In the genomic region with DNA sequence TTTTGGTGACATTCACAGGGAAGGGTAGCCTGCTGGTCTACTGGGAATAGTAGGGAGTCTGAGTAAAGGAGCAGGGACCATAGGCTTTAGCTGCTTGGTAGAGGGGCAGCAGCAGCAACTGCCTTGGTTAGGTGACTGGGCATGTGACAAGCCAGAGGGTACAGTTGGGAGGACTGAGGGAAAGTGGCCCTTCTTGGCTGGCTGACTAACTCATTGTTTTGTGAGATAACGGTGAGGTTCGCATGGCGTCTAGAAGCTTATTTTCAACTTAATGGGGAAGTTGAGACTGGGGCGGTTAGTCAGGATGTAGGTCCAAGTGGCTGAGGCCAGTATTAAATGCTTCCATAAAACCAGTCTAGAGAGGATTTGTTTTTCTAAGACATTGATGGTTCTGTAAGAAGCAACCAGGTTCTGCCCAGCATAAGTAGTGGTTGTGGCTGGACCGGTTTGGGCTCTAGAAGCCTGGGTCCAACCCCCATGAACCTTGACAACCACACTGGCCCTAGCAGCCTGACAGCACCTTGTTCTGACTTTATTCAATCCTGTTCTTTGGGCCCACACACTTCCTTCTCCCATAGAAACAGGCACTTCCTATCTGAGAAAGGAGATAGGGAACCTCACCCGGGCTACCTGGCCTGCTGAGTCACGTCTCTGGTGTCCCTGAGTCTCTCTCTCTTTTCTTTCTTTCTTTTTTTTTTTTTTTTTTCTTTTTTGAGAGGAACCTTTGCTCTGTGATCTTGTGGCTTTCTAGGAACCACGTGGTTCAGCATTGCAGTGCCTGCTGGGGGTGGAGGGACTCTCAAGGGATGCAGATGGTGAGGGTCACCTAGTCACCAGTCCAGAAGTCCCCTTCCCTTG, we compare ENCODE assay signal across 35 mouse cellular contexts. TPM values are rescaled to one million over a fixed set of nuclear protein-coding genes. Genes with fewer than 3 reads are reported as not detected.
DNase-seq lines count a peak whose midpoint lies in the region; ATAC-seq lines count a peak whose summit lies in the region.
"Had no signal": no experiment of that assay in that cellular context is flagged by ENCODE, and none has a peak within 500 bp of the region (broad histone marks: within the 10 kb centered on the region; RNA-seq: fewer than 3 reads in every experiment).

No protein-coding gene starts in this region.

- H3K4me1 ChIP-seq in liver, embryonic 13.5 days (replicated peaks) = peaks cover 17% of the 10 kb centered on the region
- H3K4me1 ChIP-seq in megakaryocyte, embryonic 14.5 days = peaks cover 32% of the 10 kb centered on the region
- H3K4me1 ChIP-seq: forebrain, embryonic 15.5 days; heart, embryonic 15.5 days; limb, embryonic 12.5 days had no signal

- H3K9ac ChIP-seq in liver, embryonic 13.5 days = no peak overlapping the region
- H3K9ac ChIP-seq: embryonic facial prominence, embryonic 13.5 days; forebrain, embryonic 15.5 days; heart, embryonic 15.5 days; hindbrain, embryonic 14.5 days; limb, embryonic 12.5 days; liver, postnatal 0 days had no signal

- no peak for DNase-seq in liver, embryonic 13.5 days
- DNase-seq in liver = no peak
- peak; percentile 47 for DNase-seq in yolk sac, embryonic 10.5 days (ENCODE audit: low spot score)
- no peak for DNase-seq in heart, adult 18-20 months
- no peak for DNase-seq in cerebellum, postnatal 10 days
- DNase-seq in spleen, postnatal 10 days (ENCODE audit: low spot score in 2 of 2) = no peak
- DNase-seq: adrenal gland, postnatal 10 days; cerebellum, adult 8-10 months; cerebellum, postnatal 36 days; gastrocnemius, postnatal 25 days; kidney, adult 9 months; kidney, postnatal 10 days; lung, postnatal 36 days; right cerebral cortex, postnatal 25 days; thymus, postnatal 14 days had no signal

- 0 out of 2 replicates have a peak, but pooled peaks have one; percentile 34 for ATAC-seq in liver, embryonic 13.5 days (ENCODE audit: low read depth)
- peak; percentile 46 to 55 for ATAC-seq in hematopoietic stem cell, adult 5-6 weeks (replicated peaks in 1 of 2; ENCODE audit: insufficient read depth in 1 of 2, low FRiP score in 2 of 2, low TSS enrichment in 1 of 2, low read depth in 1 of 2, poor library complexity in 2 of 2, severe bottlenecking in 2 of 2)
- ATAC-seq: forebrain, embryonic 15.5 days; liver, postnatal 0 days; midbrain, embryonic 16.5 days had no signal

- no peak overlapping the region for H3K4me2 ChIP-seq in liver, embryonic 13.5 days
- H3K4me2 ChIP-seq: embryonic facial prominence, embryonic 13.5 days; forebrain, embryonic 15.5 days; heart, embryonic 15.5 days; hindbrain, embryonic 14.5 days; limb, embryonic 12.5 days; liver, embryonic 11.5 days; midbrain, embryonic 11.5 days had no signal

- no peak overlapping the region for H3K4me3 ChIP-seq in liver, embryonic 13.5 days (replicated peaks)
- H3K4me3 ChIP-seq in megakaryocyte, embryonic 14.5 days (replicated peaks) = peak overlapping the region; percentile 62
- H3K4me3 ChIP-seq: embryonic facial prominence, embryonic 13.5 days; forebrain, embryonic 10.5 days; forebrain, embryonic 15.5 days; heart, embryonic 10.5 days; heart, embryonic 15.5 days; limb, embryonic 12.5 days had no signal

- no peak overlapping the region for H3K27ac ChIP-seq in liver, embryonic 13.5 days
- H3K27ac ChIP-seq: embryonic facial prominence, embryonic 13.5 days; forebrain, embryonic 10.5 days; forebrain, embryonic 15.5 days; heart, embryonic 10.5 days; heart, embryonic 15.5 days; hindbrain, embryonic 14.5 days; limb, embryonic 12.5 days had no signal

- H3K27me3 ChIP-seq in liver, embryonic 13.5 days = peaks cover 27% of the 10 kb centered on the region
- peaks cover 80% of the 10 kb centered on the region for H3K27me3 ChIP-seq in megakaryocyte, embryonic 14.5 days (replicated peaks)

- H3K9me3 ChIP-seq in liver, embryonic 13.5 days (replicated peaks) = no peaks in the 10 kb centered on the region
- no peaks in the 10 kb centered on the region for H3K9me3 ChIP-seq in megakaryocyte, embryonic 14.5 days
- H3K9me3 ChIP-seq: embryonic facial prominence, embryonic 13.5 days; forebrain, embryonic 10.5 days; forebrain, embryonic 15.5 days; heart, embryonic 10.5 days; heart, embryonic 15.5 days; limb, embryonic 12.5 days had no signal

- no peaks in the 10 kb centered on the region for H3K36me3 ChIP-seq in liver, embryonic 13.5 days
- no peaks in the 10 kb centered on the region for H3K36me3 ChIP-seq in megakaryocyte, embryonic 14.5 days (replicated peaks; ENCODE audit: low read length)
- H3K36me3 ChIP-seq: embryonic facial prominence, embryonic 13.5 days; forebrain, embryonic 10.5 days; forebrain, embryonic 15.5 days; heart, embryonic 10.5 days; heart, embryonic 15.5 days; limb, embryonic 12.5 days had no signal

- WGBS in liver, embryonic 13.5 days (ENCODE audit: insufficient replicate concordance) = 18% methylated on average over 8 of the region's 8 CpGs

RNA-seq across cellular contexts. Expression of a gene that starts 7.6 kb away (rescaled TPM):
- polyA plus RNA-seq in liver, embryonic 13.5 days (2015; fragmentation: Nextera tagmentation; extraction: Ambion mirVana) = 23.6 and 25.4 TPM in 2 replicates
- total RNA-seq in hematopoietic stem cell, adult 5-6 weeks (2017) = 1.8 and 4.7 TPM in 2 replicates
- polyA plus RNA-seq in megakaryocyte, embryonic 14.5 days (2012; ENCODE audit: insufficient read depth, low replicate concordance) = 2.3 TPM in 1 of 2 replicates, not detected in the other
- not detected for total RNA-seq in heart, adult 18-20 months (2021)
- total RNA-seq: gastrocnemius, adult 18-20 months; gastrocnemius, postnatal 25 days; heart, postnatal 25 days; layer of hippocampus, adult 18-20 months; layer of hippocampus, postnatal 10 days; left cerebral cortex, adult 18-20 months; left cerebral cortex, postnatal 25 days; neutrophil, adult 5-6 weeks had no signal
- polyA plus RNA-seq: midbrain, embryonic 16.5 days had no signal

RNA-seq across cellular contexts. Expression of a gene that starts 21.8 kb away (rescaled TPM):
- polyA plus RNA-seq in liver, embryonic 13.5 days (2015; fragmentation: Nextera tagmentation; extraction: Ambion mirVana) = 6.2 and 6.7 TPM in 2 replicates
- total RNA-seq in hematopoietic stem cell, adult 5-6 weeks (2017) = 3.9 and 5.1 TPM in 2 replicates
- 0.32 TPM in 1 of 2 replicates, not detected in the other for polyA plus RNA-seq in megakaryocyte, embryonic 14.5 days (2012; ENCODE audit: insufficient read depth, low replicate concordance)
- total RNA-seq in heart, adult 18-20 months (2021) = under 1 TPM; 0.50 to 0.87 TPM
- total RNA-seq: neutrophil, adult 5-6 weeks had no signal

RNA-seq across cellular contexts. Expression of a gene that starts 34.5 kb away (rescaled TPM):
- polyA plus RNA-seq in liver, embryonic 13.5 days (2015; fragmentation: Nextera tagmentation; extraction: Ambion mirVana) = 178 and 199 TPM in 2 replicates
- 7.6 and 10.9 TPM in 2 replicates for total RNA-seq in hematopoietic stem cell, adult 5-6 weeks (2017)
- polyA plus RNA-seq in megakaryocyte, embryonic 14.5 days (2012; ENCODE audit: insufficient read depth, low replicate concordance) = 0.66 TPM in 1 of 2 replicates, not detected in the other
- 10 to 100 TPM; 22.9 to 30.2 TPM for total RNA-seq in heart, adult 18-20 months (2021)

RNA-seq across cellular contexts. Expression of a gene that starts 53.6 kb away (rescaled TPM):
- 96.7 and 108 TPM in 2 replicates for polyA plus RNA-seq in liver, embryonic 13.5 days (2015; fragmentation: Nextera tagmentation; extraction: Ambion mirVana)
- 151 and 212 TPM in 2 replicates for total RNA-seq in hematopoietic stem cell, adult 5-6 weeks (2017)
- polyA plus RNA-seq in megakaryocyte, embryonic 14.5 days (2012; ENCODE audit: insufficient read depth, low replicate concordance) = 5.7 and 38.9 TPM in 2 replicates
- total RNA-seq in heart, adult 18-20 months (2021) = 100 to 1,000 TPM; 185 to 191 TPM
